Mouse (Mus musculus) neural tube, embryonic 14.5 days (tissue): ENCODE measurements around the gene Crk. TPM values are rescaled to one million over a fixed set of nuclear protein-coding genes. Genes with fewer than 3 reads are reported as not detected.
"Not testable (repeated sequence)": the region's sequence is repeated elsewhere in the genome, so short reads cannot be mapped to it uniquely, and the experiment has no call there.

Experiments used
- ATAC-seq: fragments of 200-750 bp; cut with Nextera tagmentation; 2 replicates; pipeline ENCODE4 v1.8.0; 2017; ENCODE audit warnings: low read depth, mild to moderate bottlenecking, moderate TSS enrichment, moderate library complexity
- H3K27ac ChIP-seq: fragments of 300-500 bp; sonication (generic); 2 replicates; pipeline ENCODE4 v1.5.1; 2014; ENCODE audit warnings: low read depth, mild to moderate bottlenecking, control low read depth, low read length, moderate library complexity, mixed read lengths
- H3K27me3 ChIP-seq: fragments of 300-500 bp; sonication (generic); 2 replicates; pipeline ENCODE4 v1.6.1; 2014; ENCODE audit warnings: low read length; ENCODE audit not compliant: control insufficient read depth, insufficient read depth
- H3K36me3 ChIP-seq: fragments of 300-500 bp; sonication (generic); 2 replicates; pipeline ENCODE4 v1.6.1; 2014; ENCODE audit warnings: low read length, mixed read lengths; ENCODE audit not compliant: control insufficient read depth, insufficient read depth
- H3K4me1 ChIP-seq: fragments of 300-500 bp; sonication (generic); 2 replicates; pipeline ENCODE4 v1.6.1; 2014; ENCODE audit warnings: low read length; ENCODE audit not compliant: control insufficient read depth, insufficient read depth
- H3K4me2 ChIP-seq: fragments of 300-500 bp; sonication (generic); 2 replicates; pipeline ENCODE4 v1.6.1; 2014; ENCODE audit warnings: mild to moderate bottlenecking, low read depth, low read length, control low read depth
- H3K4me3 ChIP-seq: fragments of 300-500 bp; sonication (generic); 2 replicates; pipeline ENCODE4 v1.5.1; 2014; ENCODE audit warnings: low read depth, low read length, control low read depth, mixed read lengths
- H3K9ac ChIP-seq: fragments of 300-500 bp; sonication (generic); replicated peaks from 2 replicates; pipeline ENCODE4 v1.6.1; 2014; ENCODE audit warnings: low read depth, mild to moderate bottlenecking, control low read depth, low read length, mixed read lengths
- H3K9me3 ChIP-seq: fragments of 300-500 bp; sonication (generic); 2 replicates; pipeline ENCODE4 v1.6.1; 2016; ENCODE audit warnings: low read length; ENCODE audit not compliant: control insufficient read depth
- WGBS: fragments of 180-500 bp; shearing (Covaris S2); extraction: QIAGEN DNeasy Blood & Tissue Kit; methylation state at CpG from one replicate; pipeline ENCODE4 v1.1.7; 2014; 5-methylcytosine and 5-hydroxymethylcytosine counted together
- polyA plus RNA-seq: library from polyadenylated mRNA; unstranded; fragments of >200 nt; fragmentation: Nextera tagmentation; extraction: Ambion mirVana; gene quantifications from 2 replicates; pipeline ENCODE4 v1.2.1, GENCODE M21; 2014

The Crk gene
- polyA plus RNA-seq, 1 experiment from 2014 or later: 96.5 TPM

- H3K4me3 ChIP-seq: no peak overlapping the region
- WGBS: 83% methylated on average over 8 of the region's 8 CpGs
- no peaks in the 10 kb centered on the region for H3K4me1 ChIP-seq
- H3K4me2 ChIP-seq: no peak overlapping the region
- ATAC-seq: no peak
- H3K36me3 ChIP-seq: no peaks in the 10 kb centered on the region
- H3K9me3 ChIP-seq: no peaks in the 10 kb centered on the region
- no peak overlapping the region for H3K9ac ChIP-seq
- H3K27me3 ChIP-seq: no peaks in the 10 kb centered on the region
- H3K27ac ChIP-seq: no peak overlapping the region
Measured at GRCm38 (mm10) chr11:75716661-75717325, 37.7 kb downstream of the Crk start.

DNA sequence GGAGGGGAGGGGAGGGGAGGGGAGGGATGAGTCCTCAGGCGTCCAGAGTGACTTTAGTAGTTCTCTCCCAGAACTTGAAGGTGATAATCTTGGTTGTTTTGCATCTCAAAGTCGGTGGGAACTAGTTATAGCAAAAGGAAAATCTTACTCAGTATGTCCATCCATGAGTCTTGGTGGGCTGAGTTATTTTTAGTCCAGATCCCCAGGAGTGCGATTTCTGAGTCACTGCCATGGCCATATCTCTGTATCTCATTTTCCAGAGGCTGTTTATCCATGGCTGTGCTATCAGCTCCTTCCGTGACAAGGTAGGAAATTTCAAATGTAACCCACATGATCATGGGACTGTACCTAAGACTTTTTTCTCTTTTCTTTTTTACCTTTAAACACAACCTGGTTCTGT is 43.3 kb downstream of the Crk start:
- H3K4me2 ChIP-seq: no peak overlapping the region
- H3K27ac ChIP-seq: no peak overlapping the region
- H3K9me3 ChIP-seq: no peaks in the 10 kb centered on the region
- no peaks in the 10 kb centered on the region for H3K27me3 ChIP-seq
- no peaks in the 10 kb centered on the region for H3K36me3 ChIP-seq
- no peak for ATAC-seq
- H3K4me1 ChIP-seq: no peaks in the 10 kb centered on the region
- WGBS: 63% methylated on average over 4 of the region's 4 CpGs
- H3K4me3 ChIP-seq: no peak overlapping the region
- H3K9ac ChIP-seq: no peak overlapping the region

DNA sequence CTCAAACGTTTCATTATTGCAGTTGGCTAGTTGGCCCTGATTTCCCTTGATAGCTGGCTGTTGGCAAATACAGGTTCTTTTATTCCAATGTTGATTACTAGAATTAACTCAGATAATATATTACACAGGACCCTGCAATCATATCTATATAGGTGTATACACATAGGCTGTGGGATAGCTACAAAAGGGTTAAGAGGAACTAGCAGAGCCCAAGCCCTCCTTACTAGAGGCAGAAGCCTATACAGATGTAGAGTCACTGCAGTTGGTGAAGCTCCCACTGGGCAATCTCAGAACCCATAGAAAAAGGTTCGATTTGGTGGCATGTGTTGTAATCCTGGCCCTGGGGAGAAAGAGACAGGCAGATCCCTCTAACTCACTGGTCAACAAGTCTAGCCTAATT is 48.1 kb downstream of the Crk start:
- H3K4me1 ChIP-seq: peaks cover 6% of the 10 kb centered on the region; the same call in 1 of the 2 replicates
- H3K27me3 ChIP-seq: no peaks in the 10 kb centered on the region
- ATAC-seq: no peak
- no peak overlapping the region for H3K27ac ChIP-seq
- H3K36me3 ChIP-seq: no peaks in the 10 kb centered on the region
- no peak overlapping the region for H3K9ac ChIP-seq
- H3K4me3 ChIP-seq: no peak overlapping the region
- H3K9me3 ChIP-seq: no peaks in the 10 kb centered on the region
- no peak overlapping the region for H3K4me2 ChIP-seq
- 82% methylated on average over 2 of the region's 2 CpGs for WGBS

DNA sequence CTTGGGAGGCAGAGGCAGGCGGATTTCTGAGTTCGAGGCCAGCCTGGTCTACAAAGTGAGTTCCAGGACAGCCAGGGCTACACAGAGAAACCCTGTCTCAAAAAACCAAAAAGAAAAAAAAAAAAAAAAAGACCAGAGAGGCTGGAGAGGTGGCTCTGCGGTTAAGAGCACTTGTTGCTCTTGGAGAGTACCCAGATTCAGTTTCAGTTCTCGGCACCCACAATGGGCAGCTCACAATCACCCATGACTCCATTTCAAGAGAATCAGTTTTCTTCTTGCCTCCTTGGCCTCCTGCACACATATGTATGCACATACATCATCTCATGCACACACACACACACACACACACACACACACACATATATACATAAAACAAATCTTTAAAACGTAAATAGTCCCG is 48.6 kb downstream of the Crk start:
- H3K4me2 ChIP-seq, H3K27me3 ChIP-seq, H3K4me1 ChIP-seq, H3K9me3 ChIP-seq, H3K36me3 ChIP-seq, H3K4me3 ChIP-seq, H3K27ac ChIP-seq, ATAC-seq, H3K9ac ChIP-seq: not testable (repeated sequence)
- 96% methylated on average over 6 of the region's 6 CpGs for WGBS

GRCm38 (mm10) chr11:75732434-75733226 is 53.6 kb downstream of the Crk start, which contains the start of gene Ywhae:
Gene Ywhae (plus strand): TSS chr11:75732869.
- no peaks in the 10 kb centered on the region for H3K27me3 ChIP-seq
- peak within 1 kb of the TSS; percentile 100 for H3K27ac ChIP-seq
- ATAC-seq: peak; percentile 92
- peak within 1 kb of the TSS; percentile 88 for H3K4me3 ChIP-seq
- under 1% methylated on average over 69 of the region's 76 CpGs for WGBS
- no peaks in the 10 kb centered on the region for H3K36me3 ChIP-seq
- H3K4me1 ChIP-seq: peaks cover 33% of the 10 kb centered on the region
- H3K9me3 ChIP-seq: no peaks in the 10 kb centered on the region
- peak within 1 kb of the TSS; percentile 98 for H3K9ac ChIP-seq
- H3K4me2 ChIP-seq: peak within 1 kb of the TSS; percentile 80

GRCm38 (mm10) chr11:75733227-75733940 is 54.3 kb downstream of the Crk start:
- H3K4me1 ChIP-seq: peaks cover 39% of the 10 kb centered on the region

GRCm38 (mm10) chr11:75735462-75736252 is 56.6 kb downstream of the Crk start:
- peak overlapping the region; percentile 80 for H3K4me2 ChIP-seq
- H3K9me3 ChIP-seq: no peaks in the 10 kb centered on the region
- H3K4me1 ChIP-seq: peaks cover 40% of the 10 kb centered on the region
- H3K36me3 ChIP-seq: no peaks in the 10 kb centered on the region
- ATAC-seq: no peak
- 67% methylated on average over 5 of the region's 5 CpGs for WGBS
- H3K27me3 ChIP-seq: no peaks in the 10 kb centered on the region
- no peak overlapping the region for H3K27ac ChIP-seq
- H3K4me3 ChIP-seq: peak overlapping the region; percentile 88
- no peak overlapping the region for H3K9ac ChIP-seq

More at GRCm38 (mm10) chr11:75733227-75733940, 54.3 kb downstream of the Crk start:
- peak; percentile 58 for ATAC-seq
- Histone ChIP-seq H3K27ac (peak overlapping the region; percentile 100), H3K4me3 (peak overlapping the region; percentile 88), H3K4me2 (peak overlapping the region; percentile 80), H3K27me3 (no peaks in the 10 kb centered on the region), H3K36me3 (no peaks in the 10 kb centered on the region), H3K9me3 (no peaks in the 10 kb centered on the region), H3K9ac (peak overlapping the region; percentile 98)
- WGBS: under 1% methylated on average over 42 of the region's 52 CpGs

- Histone ChIP-seq H3K36me3 (no peaks in the 10 kb centered on the region), H3K4me3 (no peak overlapping the region), H3K9me3 (no peaks in the 10 kb centered on the region), H3K4me1 (peaks cover 39% of the 10 kb centered on the region), H3K4me2 (peak overlapping the region; percentile 26), H3K9ac (no peak overlapping the region; the same call in 1 of the 2 replicates), H3K27me3 (no peaks in the 10 kb centered on the region), H3K27ac (no peak overlapping the region)
- ATAC-seq: no peak
- 73% methylated on average over 3 of the region's 3 CpGs for WGBS
Measured at GRCm38 (mm10) chr11:75736978-75737377, 57.9 kb downstream of the Crk start.
